Mouse (Mus musculus) bone marrow macrophage, adult 2 months (primary cell): ENCODE data around the gene Heg1.

Experiments
- CTCF ChIP-seq: IDR thresholded peaks from 2 replicates; pipeline ENCODE4 v1.5.1; 2012; ENCODE audit warnings: low read depth, mild to moderate bottlenecking, low read length, moderate library complexity
- POLR2A ChIP-seq: IDR thresholded peaks from 2 replicates; pipeline ENCODE4 v1.6.1; 2012; ENCODE audit warnings: mild to moderate bottlenecking, low read depth, low read length, borderline replicate concordance

DNA sequence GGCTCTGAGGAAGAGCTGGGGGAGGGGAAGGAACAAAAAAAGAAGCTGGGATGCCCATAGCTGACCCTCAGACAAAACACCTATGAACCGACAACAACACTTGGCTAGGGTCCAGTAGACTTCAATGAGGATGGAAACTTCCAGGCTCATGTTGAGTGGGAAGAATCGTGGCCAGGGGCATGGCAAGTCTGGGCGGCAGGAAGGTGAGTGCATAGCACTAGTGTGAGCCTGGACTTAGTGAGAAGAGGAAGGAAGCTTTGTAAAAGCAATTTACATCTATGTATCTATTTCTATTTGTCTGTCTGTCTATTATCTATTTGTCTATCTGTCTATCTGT lies 8.4 kb upstream of the Heg1 start:
- TF ChIP-seq CTCF (no peak), POLR2A (no peak)
